Mouse (Mus musculus) testis, adult 2 months (tissue): Measurements from ENCODE around the gene Nr0b2.

Experiments used
- CTCF ChIP-seq: fragments of 200-500 bp; IDR thresholded peaks from 2 replicates; pipeline ENCODE4 v1.5.1; 2012; ENCODE audit warnings: low read depth, mild to moderate bottlenecking, inconsistent platforms, low read length, moderate library complexity; ENCODE audit not compliant: control insufficient read depth, insufficient read depth, insufficient replicate concordance
- POLR2A ChIP-seq: fragments of 200-500 bp; IDR thresholded peaks from 2 replicates; pipeline ENCODE4 v1.6.1; 2012; ENCODE audit warnings: low read depth, mild to moderate bottlenecking, inconsistent platforms, low read length, moderate library complexity; ENCODE audit not compliant: control insufficient read depth

DNA sequence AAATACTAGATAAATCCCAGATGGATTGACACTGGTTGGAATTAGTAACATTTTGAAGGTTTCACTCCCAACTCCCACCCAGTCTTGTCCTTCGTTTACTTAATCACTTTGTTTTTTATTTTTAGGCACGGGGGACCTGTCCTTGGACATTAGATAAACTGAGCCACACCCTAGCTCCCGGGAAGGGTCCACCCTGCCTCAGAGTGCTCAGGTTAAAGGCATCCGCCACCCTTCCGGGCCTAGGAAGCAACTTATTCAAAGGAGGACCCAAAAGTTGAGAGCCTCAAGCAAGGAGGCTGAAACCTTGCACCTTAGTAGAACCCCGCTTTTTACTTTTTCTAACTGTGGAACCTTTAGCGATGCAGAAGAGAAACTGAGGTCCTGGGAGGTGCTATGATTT is 45.9 kb downstream of the Nr0b2 start:
- TF ChIP-seq POLR2A (no peak), CTCF (no peak)
